Mouse (Mus musculus): Measurements from ENCODE around the gene Plcb3. TPM values are rescaled to one million over a fixed set of nuclear protein-coding genes. Genes with fewer than 3 reads are reported as not detected.

Gene Plcb3
- polyA plus RNA-seq, 1 experiment, result 14.6 TPM

- Histone ChIP-seq H3K4me1 (ENCODE audit: control insufficient read depth, insufficient read depth, low read length) (peaks cover 3% of the 10 kb centered on the region; the same call in 1 of the 2 replicates), H3K4me3 (replicated peaks; ENCODE audit: control insufficient read depth, low read depth, low read length) (peak overlapping the region; percentile 73), H3K27ac (ENCODE audit: control insufficient read depth, insufficient read depth, low read depth, low read length, poor library complexity) (peak overlapping the region; percentile 42; the same call in 1 of the 2 replicates)
- 23% methylated on average over 11 of the region's 11 CpGs for WGBS
- TF ChIP-seq CTCF (IDR thresholded peaks at IDR 0.05; ENCODE audit: control insufficient read depth, insufficient read depth, low read length), result no peak
- TF ChIP-seq POLR2A (IDR thresholded peaks at IDR 0.05; ENCODE audit: borderline replicate concordance, control insufficient read depth, low read depth, low read length), result no peak
These were observed 2.8 kb upstream of the Plcb3 start for GRCm38 (mm10) chr19:6979001-6979479.

GRCm38 (mm10) chr19:6978639-6978974 is 2.3 kb upstream of the Plcb3 start:
- Histone ChIP-seq H3K4me3 (replicated peaks; ENCODE audit: control insufficient read depth, low read depth, low read length) (no peak overlapping the region), H3K4me1 (ENCODE audit: control insufficient read depth, insufficient read depth, low read length) (peaks cover 3% of the 10 kb centered on the region; the same call in 1 of the 2 replicates), H3K27ac (ENCODE audit: control insufficient read depth, insufficient read depth, low read depth, low read length, poor library complexity) (no peak overlapping the region)
- 57% methylated on average over 3 of the region's 3 CpGs for WGBS
- TF ChIP-seq CTCF (IDR thresholded peaks at IDR 0.05; ENCODE audit: control insufficient read depth, insufficient read depth, low read length) (no peak), POLR2A (IDR thresholded peaks at IDR 0.05; ENCODE audit: borderline replicate concordance, control insufficient read depth, low read depth, low read length) (no peak)

GRCm38 (mm10) chr19:6977759-6978638 is 1.7 kb upstream of the Plcb3 start:
- TF ChIP-seq CTCF (IDR thresholded peaks at IDR 0.05; ENCODE audit: control insufficient read depth, insufficient read depth, low read length), result no peak
- TF ChIP-seq POLR2A (IDR thresholded peaks at IDR 0.05; ENCODE audit: borderline replicate concordance, control insufficient read depth, low read depth, low read length), result no peak
- Histone ChIP-seq H3K27ac (ENCODE audit: control insufficient read depth, insufficient read depth, low read depth, low read length, poor library complexity) (no peak overlapping the region), H3K4me3 (replicated peaks; ENCODE audit: control insufficient read depth, low read depth, low read length) (no peak overlapping the region), H3K4me1 (ENCODE audit: control insufficient read depth, insufficient read depth, low read length) (peaks cover 3% of the 10 kb centered on the region; the same call in 1 of the 2 replicates)
- WGBS, result 78% methylated on average over 13 of the region's 13 CpGs

GRCm38 (mm10) chr19:6974211-6975205 is 1.8 kb downstream of the Plcb3 start, which contains the start of gene Ppp1r14b:
Gene Ppp1r14b (plus strand): TSS chr19:6974968.
- no peak for TF ChIP-seq CTCF (IDR thresholded peaks at IDR 0.05; ENCODE audit: control insufficient read depth, insufficient read depth, low read length)
- TF ChIP-seq POLR2A (IDR thresholded peaks at IDR 0.05; ENCODE audit: borderline replicate concordance, control insufficient read depth, low read depth, low read length), result no peak
- H3K27ac ChIP-seq (ENCODE audit: control insufficient read depth, insufficient read depth, low read depth, low read length, poor library complexity), result peak within 1 kb of the TSS; percentile 66
- H3K4me1 ChIP-seq (ENCODE audit: control insufficient read depth, insufficient read depth, low read length), result peaks cover 4% of the 10 kb centered on the region; the same call in 1 of the 2 replicates
- H3K4me3 ChIP-seq (replicated peaks; ENCODE audit: control insufficient read depth, low read depth, low read length), result peak within 1 kb of the TSS; percentile 87
- WGBS, result 2% methylated on average over 77 of the region's 84 CpGs

GRCm38 (mm10) chr19:6973581-6974190 is 2.6 kb downstream of the Plcb3 start:
- H3K4me1 ChIP-seq (ENCODE audit: control insufficient read depth, insufficient read depth, low read length), result peaks cover 4% of the 10 kb centered on the region; the same call in 1 of the 2 replicates
- no peak overlapping the region for H3K4me3 ChIP-seq (replicated peaks; ENCODE audit: control insufficient read depth, low read depth, low read length)
- H3K27ac ChIP-seq (ENCODE audit: control insufficient read depth, insufficient read depth, low read depth, low read length, poor library complexity), result no peak overlapping the region
- WGBS, result 23% methylated on average over 12 of the region's 12 CpGs
- no peak for TF ChIP-seq CTCF (IDR thresholded peaks at IDR 0.05; ENCODE audit: control insufficient read depth, insufficient read depth, low read length)
- no peak for TF ChIP-seq POLR2A (IDR thresholded peaks at IDR 0.05; ENCODE audit: borderline replicate concordance, control insufficient read depth, low read depth, low read length)

- Histone ChIP-seq H3K27ac (ENCODE audit: control insufficient read depth, insufficient read depth, low read depth, low read length, poor library complexity) (no peak overlapping the region), H3K4me3 (replicated peaks; ENCODE audit: control insufficient read depth, low read depth, low read length) (no peak overlapping the region), H3K4me1 (ENCODE audit: control insufficient read depth, insufficient read depth, low read length) (peaks cover 4% of the 10 kb centered on the region; the same call in 1 of the 2 replicates)
- TF ChIP-seq CTCF (IDR thresholded peaks at IDR 0.05; ENCODE audit: control insufficient read depth, insufficient read depth, low read length) (no peak), POLR2A (IDR thresholded peaks at IDR 0.05; ENCODE audit: borderline replicate concordance, control insufficient read depth, low read depth, low read length) (no peak)
- WGBS, result 82% methylated on average over 13 of the region's 13 CpGs
These were observed 3.9 kb downstream of the Plcb3 start for GRCm38 (mm10) chr19:6972247-6972917.

GRCm38 (mm10) chr19:6971644-6972043 is 4.6 kb downstream of the Plcb3 start:
- peaks cover 4% of the 10 kb centered on the region; the same call in 1 of the 2 replicates for H3K4me1 ChIP-seq (ENCODE audit: control insufficient read depth, insufficient read depth, low read length)
- TF ChIP-seq POLR2A (IDR thresholded peaks at IDR 0.05; ENCODE audit: borderline replicate concordance, control insufficient read depth, low read depth, low read length), result no peak
- no peak for TF ChIP-seq CTCF (IDR thresholded peaks at IDR 0.05; ENCODE audit: control insufficient read depth, insufficient read depth, low read length)
- 74% methylated on average over 6 of the region's 6 CpGs for WGBS
- no peak overlapping the region for H3K4me3 ChIP-seq (replicated peaks; ENCODE audit: control insufficient read depth, low read depth, low read length)
- no peak overlapping the region for H3K27ac ChIP-seq (ENCODE audit: control insufficient read depth, insufficient read depth, low read depth, low read length, poor library complexity)

Data from bone marrow, adult 2 months (tissue).